Comparison of ENCODE assay signal across 37 mouse cellular contexts in genomic region chr5:97465956-97466355, GRCm38 (mm10). TPM values are rescaled to one million over a fixed set of nuclear protein-coding genes. Genes with fewer than 3 reads are reported as not detected.
DNase-seq lines count a peak whose midpoint lies in the region; ATAC-seq and TF ChIP-seq lines count a peak whose summit lies in the region.
"Had no signal": no experiment of that assay in that cellular context is flagged by ENCODE, and none has a peak within 500 bp of the region (broad histone marks: within the 10 kb centered on the region; RNA-seq: fewer than 3 reads in every experiment).

No protein-coding gene starts in this region.

- ATAC-seq in forebrain, embryonic 13.5 days, result 0 out of 2 replicates have a peak, but pooled peaks have one; percentile 36
- no peak for ATAC-seq in forebrain, embryonic 11.5 days (replicated peaks; ENCODE audit: low FRiP score)
- ATAC-seq in forebrain, embryonic 16.5 days, result peak; percentile 16; the same call in 1 of the 2 replicates
- ATAC-seq in granulocyte monocyte progenitor cell, adult 5-6 weeks (replicated peaks; ENCODE audit: poor library complexity, severe bottlenecking), result no peak
- ATAC-seq: CD4-positive, CD25-positive, alpha-beta regulatory T cell, adult 4 months; inflammation-experienced regulatory T-cells, adult 6 months had no signal

- no peak for DNase-seq in forebrain, embryonic 11.5 days (ENCODE audit: low spot score)
- peak; percentile 54 for DNase-seq in left cerebral cortex, postnatal 4 days
- DNase-seq in left cerebral cortex, adult 9 months (ENCODE audit: low spot score in 2 of 2), result no peak
- peak; percentile 55 for DNase-seq in brain, embryonic 14.5 days (ENCODE audit: low read depth)
- DNase-seq: adrenal gland, postnatal 14 days; gastrocnemius, postnatal 25 days; heart, adult 18-20 months; heart, postnatal 36 days; kidney, adult 18-20 months; kidney, postnatal 25 days; lung, postnatal 36 days; right cerebral cortex, postnatal 4 days; thymus, adult 18-20 months; thymus, postnatal 36 days had no signal

- no peak overlapping the region for H3K4me3 ChIP-seq in forebrain, embryonic 13.5 days
- H3K4me3 ChIP-seq in forebrain, embryonic 11.5 days (ENCODE audit: low read depth, low read length), result no peak overlapping the region
- no peak overlapping the region for H3K4me3 ChIP-seq in forebrain, embryonic 16.5 days (replicated peaks; ENCODE audit: low read length)
- H3K4me3 ChIP-seq: embryonic facial prominence, embryonic 13.5 days; kidney, embryonic 15.5 days; limb, embryonic 13.5 days; lung, embryonic 15.5 days; neural tube, embryonic 13.5 days had no signal

- no peak overlapping the region for H3K9ac ChIP-seq in forebrain, embryonic 13.5 days
- no peak overlapping the region for H3K9ac ChIP-seq in forebrain, embryonic 11.5 days (ENCODE audit: low read length)
- H3K9ac ChIP-seq in forebrain, embryonic 16.5 days (replicated peaks; ENCODE audit: low read depth, low read length), result no peak overlapping the region
- H3K9ac ChIP-seq: embryonic facial prominence, embryonic 13.5 days; kidney, embryonic 15.5 days; limb, embryonic 13.5 days; lung, embryonic 15.5 days; neural tube, embryonic 13.5 days had no signal

- no peak overlapping the region for H3K27ac ChIP-seq in forebrain, embryonic 13.5 days
- H3K27ac ChIP-seq in forebrain, embryonic 11.5 days (ENCODE audit: low read depth, low read length), result no peak overlapping the region
- peak overlapping the region; percentile 25; the same call in 1 of the 2 replicates for H3K27ac ChIP-seq in forebrain, embryonic 16.5 days (ENCODE audit: low read length)
- H3K27ac ChIP-seq: embryonic facial prominence, embryonic 13.5 days; kidney, embryonic 15.5 days; limb, embryonic 13.5 days; lung, embryonic 15.5 days; neural tube, embryonic 13.5 days; stomach, postnatal 0 days had no signal

- H3K36me3 ChIP-seq in forebrain, embryonic 13.5 days (ENCODE audit: poor library complexity, severe bottlenecking), result no peaks in the 10 kb centered on the region
- H3K36me3 ChIP-seq in forebrain, embryonic 11.5 days (ENCODE audit: control insufficient read depth, insufficient read depth, low read length), result no peaks in the 10 kb centered on the region
- H3K36me3 ChIP-seq in forebrain, embryonic 16.5 days (ENCODE audit: control insufficient read depth, insufficient read depth), result no peaks in the 10 kb centered on the region
- H3K36me3 ChIP-seq: embryonic facial prominence, embryonic 13.5 days; kidney, embryonic 15.5 days; limb, embryonic 13.5 days; lung, embryonic 15.5 days; neural tube, embryonic 13.5 days had no signal

- peaks cover 6% of the 10 kb centered on the region; the same call in 1 of the 2 replicates for H3K4me1 ChIP-seq in forebrain, embryonic 13.5 days
- no peaks in the 10 kb centered on the region for H3K4me1 ChIP-seq in forebrain, embryonic 11.5 days (replicated peaks; ENCODE audit: control insufficient read depth, insufficient read depth, low read length)
- H3K4me1 ChIP-seq in forebrain, embryonic 16.5 days (replicated peaks; ENCODE audit: control insufficient read depth, insufficient read depth, low read length), result peaks cover 14% of the 10 kb centered on the region
- H3K4me1 ChIP-seq: embryonic facial prominence, embryonic 13.5 days; kidney, embryonic 15.5 days; limb, embryonic 13.5 days; lung, embryonic 15.5 days; neural tube, embryonic 13.5 days had no signal

- 69% methylated on average over 3 of the region's 3 CpGs for whole genome bisulfite sequencing in forebrain, embryonic 13.5 days
- 89% methylated on average over 3 of the region's 3 CpGs for WGBS in forebrain, embryonic 11.5 days
- 59% methylated on average over 3 of the region's 3 CpGs for WGBS in forebrain, embryonic 16.5 days

- no peaks in the 10 kb centered on the region for H3K27me3 ChIP-seq in forebrain, embryonic 13.5 days
- H3K27me3 ChIP-seq in forebrain, embryonic 11.5 days (ENCODE audit: control insufficient read depth, insufficient read depth, low read length), result no peaks in the 10 kb centered on the region
- H3K27me3 ChIP-seq in forebrain, embryonic 16.5 days (replicated peaks; ENCODE audit: control insufficient read depth, insufficient read depth, low read length), result no peaks in the 10 kb centered on the region
- H3K27me3 ChIP-seq: embryonic facial prominence, embryonic 13.5 days; kidney, embryonic 15.5 days; limb, embryonic 13.5 days; lung, embryonic 15.5 days; neural tube, embryonic 13.5 days had no signal

- TF ChIP-seq CTCF in brain, embryonic 14.5 days (IDR thresholded peaks at IDR 0.05; ENCODE audit: borderline replicate concordance, extremely low read depth, insufficient read depth, insufficient read length), result no peak

- H3K4me2 ChIP-seq in forebrain, embryonic 13.5 days, result no peak overlapping the region
- H3K4me2 ChIP-seq in forebrain, embryonic 11.5 days (ENCODE audit: low read depth, low read length, severe bottlenecking), result no peak overlapping the region
- no peak overlapping the region for H3K4me2 ChIP-seq in forebrain, embryonic 16.5 days (ENCODE audit: low read length)
- H3K4me2 ChIP-seq: embryonic facial prominence, embryonic 13.5 days; heart, embryonic 11.5 days; kidney, embryonic 15.5 days; limb, embryonic 13.5 days; liver, embryonic 11.5 days; lung, embryonic 15.5 days; neural tube, embryonic 13.5 days had no signal

- H3K9me3 ChIP-seq in forebrain, embryonic 13.5 days (replicated peaks), result no peaks in the 10 kb centered on the region
- H3K9me3 ChIP-seq in forebrain, embryonic 11.5 days (ENCODE audit: control insufficient read depth, low read length), result no peaks in the 10 kb centered on the region
- H3K9me3 ChIP-seq in forebrain, embryonic 16.5 days (ENCODE audit: control insufficient read depth, low read length), result no peaks in the 10 kb centered on the region
- H3K9me3 ChIP-seq: embryonic facial prominence, embryonic 13.5 days; kidney, embryonic 15.5 days; limb, embryonic 13.5 days; lung, embryonic 15.5 days; neural tube, embryonic 13.5 days had no signal

- TF ChIP-seq POLR2A in brain, embryonic 14.5 days (IDR thresholded peaks at IDR 0.05; ENCODE audit: borderline replicate concordance, extremely low read depth, insufficient read depth, insufficient read length, poor library complexity, severe bottlenecking), result no peak

- intact Hi-C loops in left cerebral cortex, postnatal 4 days (cut with DNase I), result no loop called here

RNA-seq across cellular contexts. Expression of gene Gk2, which starts 9.1 kb away (rescaled TPM):
- polyA plus RNA-seq in forebrain, embryonic 13.5 days (2015; fragmentation: Nextera tagmentation; extraction: Ambion mirVana), result not detected in 2 replicates
- not detected in 2 replicates for polyA plus RNA-seq in forebrain, embryonic 11.5 days (2014; fragmentation: Nextera tagmentation; extraction: Ambion mirVana)
- not detected for total RNA-seq in left cerebral cortex, postnatal 4 days (2021)
- polyA plus RNA-seq in brain, embryonic 14.5 days (2012; rRNA removed), result not detected in 2 replicates
- 0.12 TPM in 1 of 2 replicates, not detected in the other for polyA plus RNA-seq in forebrain, embryonic 16.5 days (2015; fragmentation: Nextera tagmentation; extraction: Ambion mirVana)
- total RNA-seq in granulocyte monocyte progenitor cell, adult 5-6 weeks (2014; fragmentation: Nextera tagmentation), result not detected in 2 replicates
- not detected in 2 replicates for total RNA-seq in granulocyte monocyte progenitor cell, adult 5-6 weeks (2017)
- total RNA-seq: adrenal gland, postnatal 14 days; common myeloid progenitor, adult 5-6 weeks; gastrocnemius, postnatal 25 days; heart, adult 18-20 months; heart, postnatal 36 days; layer of hippocampus, adult 18-20 months; layer of hippocampus, postnatal 10 days; left cerebral cortex, adult 18-20 months; left cerebral cortex, postnatal 25 days; megakaryocyte, adult 5-6 weeks had no signal
- polyA plus RNA-seq: cerebellum, adult 2 months; embryonic facial prominence, embryonic 13.5 days; heart, embryonic 11.5 days; heart, embryonic 16.5 days; kidney, embryonic 15.5 days; limb, embryonic 13.5 days; liver, embryonic 11.5 days; liver, embryonic 16.5 days; lung, embryonic 15.5 days; neural tube, embryonic 13.5 days; spleen, adult 2 months; stomach, postnatal 0 days had no signal

Comparison
In these comparisons a context has a peak if more than half of its experiments do, and no peak if none do; other contexts are left out.
1. ATAC-seq: peak in forebrain, embryonic 13.5 days (single experiment) and forebrain, embryonic 16.5 days (single experiment); none in forebrain, embryonic 11.5 days (single experiment) and granulocyte monocyte progenitor cell, adult 5-6 weeks (single experiment).
2. DNase-seq: peak in left cerebral cortex, postnatal 4 days (single experiment) and brain, embryonic 14.5 days (single experiment); none in forebrain, embryonic 11.5 days (single experiment) and left cerebral cortex, adult 9 months (0 of 2).